Mouse (Mus musculus) MEL (cell line): ENCODE data around the gene Sorcs2. TPM values are rescaled to one million over a fixed set of nuclear protein-coding genes. Genes with fewer than 3 reads are reported as not detected.

Experiments
- DNase-seq: peaks from one replicate; pipeline ENCODE4 v3.0.0; 2011; ENCODE audit warnings: low read depth, low spot score
- H3K27ac ChIP-seq: 2 replicates; pipeline ENCODE4 v1.5.1; 2012; ENCODE audit warnings: low read depth, mild to moderate bottlenecking, control low read depth, low read length, moderate library complexity; ENCODE audit not compliant: control insufficient read depth
- H3K27me3 ChIP-seq, 2 experiments: fragments of 150-350 bp in 1 of 2; sonication (generic) in 1 of 2; 2 replicates each; pipeline ENCODE4 v1.6.1; 2012; ENCODE audit warnings: low read length in 2 of 2, mild to moderate bottlenecking in 2 of 2, improper control_type of control experiment in 1 of 2, moderate library complexity in 1 of 2; ENCODE audit not compliant: insufficient read depth in 2 of 2, control insufficient read depth in 1 of 2
- H3K36me3 ChIP-seq, 2 experiments: 2 replicates each; pipeline ENCODE4 v1.6.1; 2012 to 2014; ENCODE audit warnings: low read length in 2 of 2, improper control_type of control experiment in 1 of 2, inconsistent platforms in 1 of 2, mild to moderate bottlenecking in 1 of 2; ENCODE audit not compliant: insufficient read depth in 2 of 2, control insufficient read depth in 1 of 2
- H3K4me1 ChIP-seq, 2 experiments: fragments of 150-350 bp in 1 of 2; sonication (generic) in 1 of 2; 2 replicates each; pipeline ENCODE4 v1.6.1; 2012; ENCODE audit warnings: low read length in 2 of 2, improper control_type of control experiment in 1 of 2, mild to moderate bottlenecking in 1 of 2; ENCODE audit not compliant: insufficient read depth in 2 of 2, control insufficient read depth in 1 of 2
- H3K4me3 ChIP-seq, 2 experiments: fragments of 150-350 bp in 1 of 2; sonication (generic) in 1 of 2; 2 replicates each; pipeline ENCODE4 v1.5.1; 2012; ENCODE audit warnings: low read depth in 2 of 2, low read length in 2 of 2, mild to moderate bottlenecking in 2 of 2, moderate library complexity in 2 of 2, control low read depth in 1 of 2, improper control_type of control experiment in 1 of 2; ENCODE audit not compliant: control insufficient read depth in 1 of 2, insufficient read depth in 1 of 2
- H3K79me2 ChIP-seq: 2 replicates; pipeline ENCODE4 v1.6.1; 2012; ENCODE audit warnings: mild to moderate bottlenecking, low read length, moderate library complexity; ENCODE audit not compliant: control insufficient read depth, poor library complexity, insufficient read depth
- H3K9ac ChIP-seq: 2 replicates; pipeline ENCODE4 v1.6.1; 2012; ENCODE audit warnings: low read depth, mild to moderate bottlenecking, control low read depth, low read length, moderate library complexity; ENCODE audit not compliant: control insufficient read depth, poor library complexity, severe bottlenecking
- H3K9me3 ChIP-seq: fragments of 150-350 bp; sonication (generic); replicated peaks from 2 replicates; pipeline ENCODE4 v1.6.1; 2012; ENCODE audit warnings: mild to moderate bottlenecking, low read length, improper control_type of control experiment, moderate library complexity; ENCODE audit not compliant: insufficient read depth
- BHLHE40 ChIP-seq: IDR thresholded peaks from 2 replicates; pipeline ENCODE4 v1.6.1; 2012; ENCODE audit warnings: low read depth, mild to moderate bottlenecking, inconsistent platforms, low read length, improper control_type of control experiment, borderline replicate concordance
- CHD1 ChIP-seq: IDR thresholded peaks from 2 replicates; pipeline ENCODE4 v1.6.1; 2012; ENCODE audit warnings: low read depth, mild to moderate bottlenecking, inconsistent platforms, low read length, improper control_type of control experiment
- CTCF ChIP-seq, 3 experiments: IDR thresholded peaks in 2 of 3; conservative IDR thresholded peaks in 1 of 3; 2 replicates each; pipeline ENCODE4 v1.5.1; 2011 to 2012; ENCODE audit warnings: low read length in 3 of 3, low read depth in 2 of 3, mild to moderate bottlenecking in 2 of 3, improper control_type of control experiment in 1 of 3, inconsistent platforms in 1 of 3, mixed read lengths in 1 of 3, moderate library complexity in 1 of 3; ENCODE audit not compliant: control insufficient read depth in 1 of 3, insufficient read depth in 1 of 3, poor library complexity in 1 of 3, severe bottlenecking in 1 of 3
- ELF1 ChIP-seq: IDR thresholded peaks from 2 replicates; pipeline ENCODE4 v1.6.1; 2014; ENCODE audit warnings: low read depth, mild to moderate bottlenecking, inconsistent platforms, low read length, improper control_type of control experiment, moderate library complexity
- EP300 ChIP-seq, 2 experiments: IDR thresholded peaks; 2 replicates each; pipeline ENCODE4 v1.6.1; 2011; ENCODE audit warnings: improper control_type of control experiment in 2 of 2, low read length in 2 of 2, low read depth in 1 of 2, mild to moderate bottlenecking in 1 of 2
- ETS1 ChIP-seq: IDR thresholded peaks from 2 replicates; pipeline ENCODE4 v1.6.1; 2012; ENCODE audit warnings: low read depth, mild to moderate bottlenecking, inconsistent platforms, low read length, improper control_type of control experiment, moderate library complexity
- GATA1 ChIP-seq: IDR thresholded peaks from 2 replicates; pipeline ENCODE4 v1.6.1; 2011; ENCODE audit warnings: low read depth, low read length, improper control_type of control experiment
- HCFC1 ChIP-seq: IDR thresholded peaks from 2 replicates; pipeline ENCODE4 v1.6.1; 2012; ENCODE audit warnings: low read depth, mild to moderate bottlenecking, inconsistent platforms, low read length, improper control_type of control experiment, moderate library complexity
- JUND ChIP-seq: IDR thresholded peaks from 2 replicates; pipeline ENCODE4 v1.6.1; 2011; ENCODE audit warnings: low read depth, mild to moderate bottlenecking, improper control_type of control experiment, low read length
- KAT2A ChIP-seq: conservative IDR thresholded peaks from 2 replicates; pipeline ENCODE4 v1.6.1; 2012; ENCODE audit warnings: low read depth, low read length, improper control_type of control experiment, inconsistent platforms
- MAZ ChIP-seq: IDR thresholded peaks from 2 replicates; pipeline ENCODE4 v1.6.1; 2012; ENCODE audit warnings: low read depth, mild to moderate bottlenecking, inconsistent platforms, low read length, improper control_type of control experiment
- MXI1 ChIP-seq: IDR thresholded peaks from 2 replicates; pipeline ENCODE4 v1.6.1; 2011; ENCODE audit warnings: mild to moderate bottlenecking, low read depth, low read length, improper control_type of control experiment
- MYB ChIP-seq: IDR thresholded peaks from 2 replicates; pipeline ENCODE4 v1.6.1; 2011; ENCODE audit warnings: mild to moderate bottlenecking, low read depth, low read length, improper control_type of control experiment
- MYC ChIP-seq: IDR thresholded peaks from 2 replicates; pipeline ENCODE4 v1.6.1; 2011; ENCODE audit warnings: low read depth, mild to moderate bottlenecking, low read length, improper control_type of control experiment, moderate library complexity
- NELFE ChIP-seq: IDR thresholded peaks from 2 replicates; pipeline ENCODE4 v1.6.1; 2011; ENCODE audit warnings: low read depth, low read length, improper control_type of control experiment
- POLR2A ChIP-seq, 2 experiments: IDR thresholded peaks; 2 replicates each; pipeline ENCODE4 v1.6.1; 2011 to 2012; ENCODE audit warnings: low read length in 2 of 2, mild to moderate bottlenecking in 2 of 2, control low read depth in 1 of 2, improper control_type of control experiment in 1 of 2, low read depth in 1 of 2, moderate library complexity in 1 of 2; ENCODE audit not compliant: control insufficient read depth in 1 of 2, insufficient read depth in 1 of 2, poor library complexity in 1 of 2
- POLR2AphosphoS2 ChIP-seq: IDR thresholded peaks from 2 replicates; pipeline ENCODE4 v1.6.1; 2011; ENCODE audit warnings: low read length, improper control_type of control experiment
- RCOR1 ChIP-seq: IDR thresholded peaks from 2 replicates; pipeline ENCODE4 v1.6.1; 2012; ENCODE audit warnings: low read depth, mild to moderate bottlenecking, inconsistent platforms, low read length, improper control_type of control experiment
- SMC3 ChIP-seq: IDR thresholded peaks from 2 replicates; pipeline ENCODE4 v1.6.1; 2011; ENCODE audit warnings: low read depth, low read length, improper control_type of control experiment
- TAL1 ChIP-seq: IDR thresholded peaks from 2 replicates; pipeline ENCODE4 v1.6.1; 2012; ENCODE audit warnings: mild to moderate bottlenecking, inconsistent platforms, low read length, moderate library complexity, mixed read lengths
- TBP ChIP-seq: IDR thresholded peaks from 2 replicates; pipeline ENCODE4 v1.8.0; 2011; ENCODE audit warnings: low read depth, low read length, improper control_type of control experiment
- UBTF ChIP-seq: IDR thresholded peaks from 2 replicates; pipeline ENCODE4 v1.6.1; 2012; ENCODE audit warnings: low read depth, mild to moderate bottlenecking, inconsistent platforms, low read length, improper control_type of control experiment, moderate library complexity, borderline replicate concordance; ENCODE audit not compliant: insufficient read depth
- USF1 ChIP-seq: IDR thresholded peaks from 2 replicates; pipeline ENCODE4 v1.6.1; 2014; ENCODE audit warnings: low read depth, mild to moderate bottlenecking, inconsistent platforms, low read length, improper control_type of control experiment, moderate library complexity
- USF2 ChIP-seq, 2 experiments: IDR thresholded peaks; 2 replicates each; pipeline ENCODE4 v1.6.1; 2011 to 2012; ENCODE audit warnings: improper control_type of control experiment in 2 of 2, low read length in 2 of 2, borderline replicate concordance in 1 of 2, inconsistent platforms in 1 of 2, low read depth in 1 of 2, mild to moderate bottlenecking in 1 of 2; ENCODE audit not compliant: insufficient read depth in 1 of 2
- ZC3H11A ChIP-seq: IDR thresholded peaks from 2 replicates; pipeline ENCODE4 v1.6.1; 2012; ENCODE audit warnings: low read depth, mild to moderate bottlenecking, inconsistent platforms, low read length, improper control_type of control experiment
- ZKSCAN1 ChIP-seq: IDR thresholded peaks from 2 replicates; pipeline ENCODE4 v1.6.1; 2012; ENCODE audit warnings: low read depth, mild to moderate bottlenecking, inconsistent platforms, low read length, improper control_type of control experiment, moderate library complexity
- ZMIZ1 ChIP-seq: IDR thresholded peaks from 2 replicates; pipeline ENCODE4 v1.6.1; 2012; ENCODE audit warnings: low read depth, mild to moderate bottlenecking, inconsistent platforms, low read length, improper control_type of control experiment, moderate library complexity
- polyA plus RNA-seq, 2 experiments: library from polyadenylated mRNA; stranded (reverse) in 1 of 2; unstranded in 1 of 2; fragments of >175 nt in 1 of 2; fragments of >200 nt in 1 of 2; gene quantifications; 2 replicates each; pipeline versions ENCODE4 v1.2.1 to v1.2.4; 2012; ENCODE audit warnings: low replicate concordance in 2 of 2, low read depth in 1 of 2; ENCODE audit not compliant: insufficient read length in 2 of 2, insufficient read depth in 1 of 2, missing spikeins in 1 of 2
- total RNA-seq: library from RNA; depleted of rRNA; stranded (reverse); fragments of 300-350 nt; gene quantifications from 2 replicates; pipeline ENCODE4 v1.2.3, GENCODE M21; 2012

The Sorcs2 gene
- total and polyA plus RNA-seq, 3 experiments: not detected

DNA sequence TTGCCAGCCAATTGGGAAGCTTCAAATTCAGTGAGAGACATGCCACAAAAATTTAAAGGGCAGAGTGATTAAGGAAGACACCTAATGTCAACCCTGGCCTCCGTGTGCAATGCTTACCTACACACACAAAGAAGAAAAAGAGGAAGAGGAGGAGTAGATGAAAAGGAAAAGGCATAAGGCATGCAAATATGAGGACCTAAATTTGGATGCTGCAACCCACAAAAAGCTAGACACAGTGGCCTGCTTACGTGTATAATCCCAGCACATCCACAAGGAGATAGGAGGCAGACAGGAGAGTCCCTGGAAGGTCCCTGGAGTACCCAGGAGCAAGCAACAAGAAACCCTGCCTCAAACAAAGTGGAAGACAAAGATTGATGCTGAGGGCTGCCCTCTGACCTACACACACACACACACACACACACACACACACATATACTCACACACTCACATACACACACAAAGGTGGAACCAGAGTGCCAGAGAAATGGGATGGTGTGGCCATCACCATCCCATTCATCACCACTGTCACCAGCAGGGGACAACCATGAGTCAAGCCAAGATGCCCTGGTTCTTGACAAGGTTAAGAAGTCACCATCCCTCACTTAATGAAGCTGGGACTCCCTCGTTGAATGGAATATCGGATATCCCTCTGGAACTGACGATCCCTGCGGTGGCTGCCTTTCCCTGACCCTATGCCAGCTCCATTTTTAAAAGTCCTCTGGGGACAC lies 80.1 kb downstream of the Sorcs2 start:
- H3K36me3 ChIP-seq: no peaks in the 10 kb centered on the region
- H3K9me3 ChIP-seq: no peaks in the 10 kb centered on the region
- H3K27ac ChIP-seq: no peak overlapping the region
- TF ChIP-seq GATA1 (no peak), MAZ (no peak), USF2 (IDR thresholded peaks at IDR 0.05; ENCODE audit: borderline replicate concordance in 1 of 2, insufficient read depth in 1 of 2, low read depth in 1 of 2, low read length in 2 of 2) (no peak), NELFE (no peak)
- H3K79me2 ChIP-seq: no peaks in the 10 kb centered on the region
- DNase-seq: no peak
- H3K4me1 ChIP-seq: no peaks in the 10 kb centered on the region
- no peaks in the 10 kb centered on the region for H3K27me3 ChIP-seq
- H3K4me3 ChIP-seq: no peak overlapping the region
- no peak overlapping the region for H3K9ac ChIP-seq

DNA sequence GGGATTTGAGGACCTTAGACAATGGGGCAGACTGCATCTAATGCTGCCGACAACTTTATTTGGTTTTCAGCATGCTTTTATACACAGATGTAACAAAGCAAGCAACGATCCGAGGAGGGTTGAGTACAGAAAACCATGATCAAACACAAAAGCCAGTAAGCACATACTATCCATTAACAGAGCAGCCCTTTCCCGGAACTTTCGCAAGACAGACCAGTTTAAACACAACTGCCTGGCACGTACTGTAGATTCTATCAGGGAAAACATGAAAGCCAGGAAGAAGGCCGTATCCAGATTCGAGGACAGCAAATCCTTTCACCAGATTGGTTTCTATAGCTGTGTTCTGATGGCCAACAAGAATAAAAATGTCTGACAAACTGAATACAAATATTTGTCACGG lies 82.8 kb downstream of the Sorcs2 start:
- Histone ChIP-seq H3K4me1 (no peaks in the 10 kb centered on the region), H3K27me3 (no peaks in the 10 kb centered on the region)
- DNase-seq: no peak

DNA sequence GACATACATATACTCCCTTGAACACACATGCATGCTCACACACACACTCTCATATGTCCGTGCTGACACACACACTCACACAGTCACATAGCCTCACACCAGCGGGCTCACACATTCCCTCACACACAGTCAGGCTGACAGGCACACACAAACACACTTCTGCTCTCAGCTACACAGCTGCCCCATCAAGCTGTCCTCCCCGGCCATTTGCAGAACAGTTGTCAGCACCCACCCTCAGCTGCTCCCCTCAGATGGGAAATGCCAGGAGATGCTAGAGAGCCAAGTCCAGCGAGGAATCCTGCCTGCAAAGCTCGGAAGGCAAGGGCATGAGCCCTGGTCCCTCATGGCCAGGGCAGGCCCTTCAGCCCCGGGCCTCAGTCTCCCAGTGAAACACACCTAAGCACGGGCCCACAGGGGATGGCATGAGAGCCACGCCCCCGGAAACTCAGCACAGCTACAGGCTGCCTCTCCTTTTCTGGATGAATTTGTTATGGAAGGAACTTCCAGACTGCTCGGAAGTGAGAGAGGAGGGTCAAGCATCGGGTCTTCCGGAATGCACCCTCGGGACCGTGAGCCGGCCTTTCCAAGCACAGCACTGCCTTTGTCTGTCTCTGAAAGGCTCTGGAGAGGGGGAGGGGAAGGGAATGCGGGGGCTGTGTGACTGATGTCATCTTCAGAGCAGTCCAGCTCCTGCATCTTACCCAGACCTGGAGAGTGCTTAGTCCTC lies 84.4 kb downstream of the Sorcs2 start:
- Histone ChIP-seq H3K79me2 (no peaks in the 10 kb centered on the region), H3K27ac (no peak overlapping the region), H3K36me3 (no peaks in the 10 kb centered on the region), H3K4me3 (no peak overlapping the region), H3K9me3 (no peaks in the 10 kb centered on the region), H3K27me3 (no peaks in the 10 kb centered on the region), H3K9ac (no peak overlapping the region), H3K4me1 (no peaks in the 10 kb centered on the region)
- no peak for DNase-seq
- TF ChIP-seq USF2 (IDR thresholded peaks at IDR 0.05; ENCODE audit: borderline replicate concordance in 1 of 2, insufficient read depth in 1 of 2, low read depth in 1 of 2, low read length in 2 of 2) (no peak), MAZ (no peak), UBTF (no peak), MXI1 (no peak), POLR2A (IDR thresholded peaks at IDR 0.05; ENCODE audit: control insufficient read depth in 1 of 2, insufficient read depth in 1 of 2, low read depth in 1 of 2, low read length in 2 of 2, poor library complexity in 1 of 2) (no peak), ETS1 (no peak), BHLHE40 (no peak), RCOR1 (no peak), MYC (no peak), CTCF (IDR thresholded peaks at IDR 0.05 in 2 of 3, conservative IDR thresholded peaks at IDR 0.05 in 1 of 3; ENCODE audit: control insufficient read depth in 1 of 3, insufficient read depth in 1 of 3, low read depth in 2 of 3, low read length in 3 of 3, poor library complexity in 1 of 3, severe bottlenecking in 1 of 3) (no peak), CHD1 (no peak), JUND (no peak), EP300 (IDR thresholded peaks at IDR 0.05; ENCODE audit: low read depth in 1 of 2, low read length in 2 of 2) (no peak), USF1 (no peak), TAL1 (no peak), HCFC1 (no peak)

More for the DNA sequence above, 82.8 kb downstream of the Sorcs2 start:
- Histone ChIP-seq H3K4me3 (no peak overlapping the region), H3K9ac (no peak overlapping the region), H3K9me3 (no peaks in the 10 kb centered on the region), H3K79me2 (no peaks in the 10 kb centered on the region), H3K36me3 (no peaks in the 10 kb centered on the region), H3K27ac (no peak overlapping the region)
- no peak for TF ChIP-seq POLR2A (IDR thresholded peaks at IDR 0.05; ENCODE audit: control insufficient read depth in 1 of 2, insufficient read depth in 1 of 2, low read depth in 1 of 2, low read length in 2 of 2, poor library complexity in 1 of 2)
- no peak for TF ChIP-seq ZC3H11A
- TF ChIP-seq BHLHE40: no peak
- TF ChIP-seq POLR2AphosphoS2: no peak
- TF ChIP-seq NELFE: no peak
- TF ChIP-seq CHD1: no peak
- no peak for TF ChIP-seq ELF1
- TF ChIP-seq MYB: no peak
- TF ChIP-seq ZKSCAN1: no peak
- TF ChIP-seq SMC3: no peak
- TF ChIP-seq JUND: no peak
- no peak for TF ChIP-seq ZMIZ1
- no peak for TF ChIP-seq TBP
- no peak for TF ChIP-seq USF1
- TF ChIP-seq KAT2A: no peak
